Mouse (Mus musculus): ENCODE measurements around the gene Slc6a11. TPM values are rescaled to one million over a fixed set of nuclear protein-coding genes. Genes with fewer than 3 reads are reported as not detected.

Slc6a11 gene
- polyA plus RNA-seq, 1 experiment from 2014 or later, result not detected

DNA sequence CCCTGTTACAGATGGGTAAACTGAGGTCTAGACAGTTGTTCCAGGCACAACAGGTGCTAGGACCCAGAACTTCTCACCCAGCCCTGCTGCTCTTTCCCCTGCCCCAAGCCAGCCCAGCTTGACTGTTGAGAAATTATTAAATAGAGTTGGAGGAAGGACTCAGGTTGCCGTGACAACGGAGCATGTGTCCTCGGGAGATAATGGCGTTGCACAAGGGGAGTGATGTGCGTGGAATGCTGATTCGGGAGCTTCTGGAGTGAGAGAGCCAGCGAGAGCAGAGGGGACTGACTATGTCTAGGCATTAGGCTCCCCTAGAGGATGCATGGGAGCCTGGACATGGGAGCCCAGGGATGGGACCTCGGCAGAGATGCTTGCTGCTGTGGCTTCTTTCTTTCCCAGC, 159.1 kb downstream of the Slc6a11 start:
- no peak overlapping the region for H3K9ac ChIP-seq (replicated peaks; ENCODE audit: low read depth)
- H3K9me3 ChIP-seq (ENCODE audit: low read length), result no peaks in the 10 kb centered on the region
- WGBS, result 32% methylated on average over 8 of the region's 8 CpGs
- H3K27ac ChIP-seq (ENCODE audit: low read length), result no peak overlapping the region
- DNase-seq (ENCODE audit: low spot score), result no peak
- 0 out of 2 replicates have a peak, but pooled peaks cover 1% of the 10 kb centered on the region for H3K27me3 ChIP-seq (replicated peaks; ENCODE audit: insufficient read depth, low read length)
- TF ChIP-seq CTCF (IDR thresholded peaks at IDR 0.05) (no peak), EP300 (IDR thresholded peaks at IDR 0.05) (no peak)
- H3K4me1 ChIP-seq (ENCODE audit: insufficient read depth, low read depth, low read length), result no peaks in the 10 kb centered on the region
- H3K36me3 ChIP-seq (ENCODE audit: insufficient read depth, low read length), result no peaks in the 10 kb centered on the region
- no peak for ATAC-seq
- no peak overlapping the region for H3K4me3 ChIP-seq (ENCODE audit: low read depth, low read length)
- H3K4me2 ChIP-seq (replicated peaks; ENCODE audit: low read depth, low read length), result no peak overlapping the region

- Histone ChIP-seq H3K4me1 (ENCODE audit: insufficient read depth, low read depth, low read length) (no peaks in the 10 kb centered on the region), H3K9me3 (ENCODE audit: low read length) (no peaks in the 10 kb centered on the region), H3K27me3 (replicated peaks; ENCODE audit: insufficient read depth, low read length) (no peaks in the 10 kb centered on the region), H3K4me2 (replicated peaks; ENCODE audit: low read depth, low read length) (no peak overlapping the region), H3K9ac (replicated peaks; ENCODE audit: low read depth) (no peak overlapping the region), H3K27ac (ENCODE audit: low read length) (no peak overlapping the region), H3K36me3 (ENCODE audit: insufficient read depth, low read length) (no peaks in the 10 kb centered on the region), H3K4me3 (ENCODE audit: low read depth, low read length) (no peak overlapping the region)
- no peak for TF ChIP-seq EP300 (IDR thresholded peaks at IDR 0.05)
- TF ChIP-seq CTCF (IDR thresholded peaks at IDR 0.05), result no peak
- WGBS, result 67% methylated on average over 4 of the region's 4 CpGs
- ATAC-seq (no peak), DNase-seq (ENCODE audit: low spot score) (no peak)
Measured at GRCm38 (mm10) chr6:114290929-114291328, 159.9 kb downstream of the Slc6a11 start.

DNA sequence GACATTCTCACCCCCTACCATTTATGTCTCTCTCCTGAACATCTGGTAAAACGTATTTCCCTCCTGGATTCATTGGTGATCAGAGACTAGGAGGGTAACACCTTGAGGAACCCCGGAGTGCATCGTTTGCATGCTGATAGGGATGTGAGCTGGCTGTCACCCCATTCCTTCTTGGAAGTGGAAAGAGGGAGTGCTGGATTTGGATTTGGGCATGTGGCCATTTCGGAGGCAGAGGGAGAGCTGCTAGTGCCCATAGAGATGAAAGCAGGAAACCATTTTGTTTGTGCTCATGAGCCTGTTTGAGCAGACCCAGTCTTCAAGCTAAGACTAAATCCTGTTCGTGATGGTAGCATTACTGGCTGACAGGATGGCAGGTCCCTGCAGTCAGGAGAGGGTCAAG, 160.4 kb downstream of the Slc6a11 start:
- H3K27me3 ChIP-seq (replicated peaks; ENCODE audit: insufficient read depth, low read length), result no peaks in the 10 kb centered on the region
- no peak overlapping the region for H3K9ac ChIP-seq (replicated peaks; ENCODE audit: low read depth)
- H3K36me3 ChIP-seq (ENCODE audit: insufficient read depth, low read length), result no peaks in the 10 kb centered on the region
- no peaks in the 10 kb centered on the region for H3K9me3 ChIP-seq (ENCODE audit: low read length)
- H3K4me1 ChIP-seq (ENCODE audit: insufficient read depth, low read depth, low read length), result no peaks in the 10 kb centered on the region
- ATAC-seq (no peak), DNase-seq (ENCODE audit: low spot score) (no peak)
- 36% methylated on average over 5 of the region's 5 CpGs for WGBS
- H3K4me3 ChIP-seq (ENCODE audit: low read depth, low read length), result no peak overlapping the region
- no peak overlapping the region for H3K27ac ChIP-seq (ENCODE audit: low read length)
- H3K4me2 ChIP-seq (replicated peaks; ENCODE audit: low read depth, low read length), result no peak overlapping the region
- TF ChIP-seq EP300 (IDR thresholded peaks at IDR 0.05) (no peak), CTCF (IDR thresholded peaks at IDR 0.05) (no peak)

DNA sequence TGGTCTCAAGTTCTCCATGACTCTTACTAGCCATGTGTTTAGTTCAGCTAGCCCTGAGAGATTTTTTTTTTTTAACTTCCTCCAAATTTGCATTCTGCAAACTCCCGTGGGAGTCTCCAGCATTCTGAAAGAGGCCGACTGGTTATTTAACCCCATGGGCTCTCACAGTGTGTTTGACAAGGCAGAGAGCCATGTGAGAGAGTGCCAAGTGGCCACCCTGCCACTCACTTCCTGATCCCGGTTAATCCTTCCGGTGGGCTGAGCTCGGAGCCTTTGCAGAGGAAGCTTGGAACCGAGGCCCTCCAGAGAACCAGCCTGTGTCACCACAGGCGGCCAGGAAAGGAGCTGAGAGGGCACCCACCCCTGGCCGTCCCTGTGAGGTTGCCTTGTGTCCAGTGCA, 162.5 kb downstream of the Slc6a11 start:
- H3K4me3 ChIP-seq (ENCODE audit: low read depth, low read length), result no peak overlapping the region
- no peak overlapping the region for H3K9ac ChIP-seq (replicated peaks; ENCODE audit: low read depth)
- 14% methylated on average over 8 of the region's 8 CpGs for WGBS
- H3K36me3 ChIP-seq (ENCODE audit: insufficient read depth, low read length), result no peaks in the 10 kb centered on the region
- no peak overlapping the region for H3K27ac ChIP-seq (ENCODE audit: low read length)
- H3K9me3 ChIP-seq (ENCODE audit: low read length), result no peaks in the 10 kb centered on the region
- H3K27me3 ChIP-seq (replicated peaks; ENCODE audit: insufficient read depth, low read length), result no peaks in the 10 kb centered on the region
- ATAC-seq (no peak), DNase-seq (ENCODE audit: low spot score) (no peak)
- no peaks in the 10 kb centered on the region for H3K4me1 ChIP-seq (ENCODE audit: insufficient read depth, low read depth, low read length)
- H3K4me2 ChIP-seq (replicated peaks; ENCODE audit: low read depth, low read length), result no peak overlapping the region
- TF ChIP-seq EP300 (IDR thresholded peaks at IDR 0.05) (no peak), CTCF (IDR thresholded peaks at IDR 0.05) (no peak)

- 80% methylated on average over 4 of the region's 4 CpGs for WGBS
- ATAC-seq (no peak), DNase-seq (ENCODE audit: low spot score) (no peak)
- Histone ChIP-seq H3K9ac (replicated peaks; ENCODE audit: low read depth) (no peak overlapping the region), H3K36me3 (ENCODE audit: insufficient read depth, low read length) (no peaks in the 10 kb centered on the region), H3K4me2 (replicated peaks; ENCODE audit: low read depth, low read length) (no peak overlapping the region), H3K27me3 (replicated peaks; ENCODE audit: insufficient read depth, low read length) (no peaks in the 10 kb centered on the region), H3K4me1 (ENCODE audit: insufficient read depth, low read depth, low read length) (no peaks in the 10 kb centered on the region), H3K27ac (ENCODE audit: low read length) (no peak overlapping the region), H3K4me3 (ENCODE audit: low read depth, low read length) (no peak overlapping the region), H3K9me3 (ENCODE audit: low read length) (no peaks in the 10 kb centered on the region)
- no peak for TF ChIP-seq EP300 (IDR thresholded peaks at IDR 0.05)
- no peak for TF ChIP-seq CTCF (IDR thresholded peaks at IDR 0.05)
Measured at GRCm38 (mm10) chr6:114295086-114295485, 164.0 kb downstream of the Slc6a11 start.

DNA sequence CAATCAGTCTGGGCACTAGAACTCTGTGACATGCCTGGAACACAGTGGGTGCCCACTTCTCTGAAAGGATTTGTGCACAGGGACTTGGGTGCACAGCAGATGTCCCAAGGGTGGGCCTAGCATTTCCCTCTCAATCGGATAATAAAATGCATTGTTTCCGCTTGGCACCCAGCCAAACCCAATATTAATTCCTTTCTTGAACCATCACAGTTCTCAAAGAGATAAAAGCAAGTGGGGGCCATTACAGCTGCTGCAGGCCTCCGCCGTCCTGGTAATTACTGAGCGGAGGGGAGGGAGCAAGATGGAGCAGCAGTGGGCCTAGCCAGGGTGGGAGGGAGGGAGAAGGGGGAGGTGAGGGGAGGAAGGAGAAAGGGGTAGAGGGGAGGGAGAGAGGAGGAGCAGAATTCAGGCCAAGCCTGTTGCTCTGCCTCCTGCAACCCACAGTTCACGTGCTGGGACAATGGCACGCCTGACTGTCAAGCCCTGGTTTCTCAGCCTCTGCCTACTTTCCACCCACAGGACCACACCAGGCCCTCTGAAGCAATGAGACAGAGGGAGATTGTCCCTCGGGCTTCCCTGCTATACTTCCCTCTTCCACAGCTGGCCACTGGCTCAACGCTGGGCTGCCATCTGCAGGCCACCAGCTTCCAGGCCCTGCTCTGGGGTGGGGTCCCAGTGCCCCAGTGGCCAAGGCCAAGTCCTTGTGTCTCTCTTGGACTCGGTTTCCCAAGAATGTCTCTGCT, 166.4 kb downstream of the Slc6a11 start:
- Histone ChIP-seq H3K4me2 (replicated peaks; ENCODE audit: low read depth, low read length) (no peak overlapping the region), H3K36me3 (ENCODE audit: insufficient read depth, low read length) (no peaks in the 10 kb centered on the region), H3K9me3 (ENCODE audit: low read length) (no peaks in the 10 kb centered on the region), H3K27me3 (replicated peaks; ENCODE audit: insufficient read depth, low read length) (no peaks in the 10 kb centered on the region), H3K9ac (replicated peaks; ENCODE audit: low read depth) (no peak overlapping the region), H3K4me3 (ENCODE audit: low read depth, low read length) (no peak overlapping the region), H3K27ac (ENCODE audit: low read length) (no peak overlapping the region), H3K4me1 (ENCODE audit: insufficient read depth, low read depth, low read length) (no peaks in the 10 kb centered on the region)
- no peak for DNase-seq (ENCODE audit: low spot score)
- TF ChIP-seq EP300 (IDR thresholded peaks at IDR 0.05) (no peak), CTCF (IDR thresholded peaks at IDR 0.05) (no peak)
- 38% methylated on average over 9 of the region's 10 CpGs for WGBS
- no peak for ATAC-seq

Other genes starting within 250 kb of the Slc6a11 start
- gene Atp2b2, start 88.6 kb upstream of the Slc6a11 start, polyA plus RNA-seq (2015; fragmentation: Nextera tagmentation; extraction: Ambion mirVana), result 0.63 and 2.1 TPM in 2 replicates
- gene Slc6a1, start 151.4 kb downstream of the Slc6a11 start, polyA plus RNA-seq (2015; fragmentation: Nextera tagmentation; extraction: Ambion mirVana), result not detected in 2 replicates

Data from lung, postnatal 0 days (tissue).